Mouse (Mus musculus): ENCODE data around the gene Apobr. TPM values are rescaled to one million over a fixed set of nuclear protein-coding genes. Genes with fewer than 3 reads are reported as not detected.

Gene Apobr
- polyA plus RNA-seq, 1 experiment from 2014 or later = 2.3 TPM

DNA sequence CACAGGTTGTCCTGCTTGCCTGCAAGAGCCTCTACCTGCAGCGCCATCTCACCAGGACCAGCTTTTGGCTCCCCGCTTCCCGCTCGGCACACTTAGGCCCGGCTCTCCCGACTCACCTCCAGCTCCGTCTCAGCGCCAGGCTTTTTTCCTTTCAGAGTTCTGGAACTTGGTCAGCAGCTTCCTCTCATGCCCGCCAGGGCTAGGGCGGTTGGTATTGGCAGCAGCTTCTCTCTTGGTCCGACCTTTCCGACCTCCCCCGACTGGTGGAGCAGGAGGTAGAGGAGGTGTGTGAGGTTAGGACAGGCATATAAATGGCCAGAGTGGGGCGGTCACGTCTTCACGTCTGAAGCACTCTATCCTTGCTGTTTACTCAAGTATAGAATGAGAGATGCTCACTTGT is 40.0 kb downstream of the Apobr start:
- peak overlapping the region; percentile 28; the same call in 1 of the 2 replicates for H3K4me2 ChIP-seq
- no peak overlapping the region for H3K9ac ChIP-seq
- no peaks in the 10 kb centered on the region for H3K9me3 ChIP-seq (replicated peaks)
- H3K27me3 ChIP-seq = no peaks in the 10 kb centered on the region
- ATAC-seq (ENCODE audit: insufficient read depth) = no peak
- no peak overlapping the region; the same call in 1 of the 2 replicates for H3K4me3 ChIP-seq (replicated peaks)
- H3K27ac ChIP-seq (replicated peaks) = no peak overlapping the region
- no peaks in the 10 kb centered on the region for H3K36me3 ChIP-seq (replicated peaks)
- H3K4me1 ChIP-seq (replicated peaks) = peaks cover 50% of the 10 kb centered on the region
- 73% methylated on average over 16 of the region's 16 CpGs for WGBS (ENCODE audit: insufficient replicate concordance)

DNA sequence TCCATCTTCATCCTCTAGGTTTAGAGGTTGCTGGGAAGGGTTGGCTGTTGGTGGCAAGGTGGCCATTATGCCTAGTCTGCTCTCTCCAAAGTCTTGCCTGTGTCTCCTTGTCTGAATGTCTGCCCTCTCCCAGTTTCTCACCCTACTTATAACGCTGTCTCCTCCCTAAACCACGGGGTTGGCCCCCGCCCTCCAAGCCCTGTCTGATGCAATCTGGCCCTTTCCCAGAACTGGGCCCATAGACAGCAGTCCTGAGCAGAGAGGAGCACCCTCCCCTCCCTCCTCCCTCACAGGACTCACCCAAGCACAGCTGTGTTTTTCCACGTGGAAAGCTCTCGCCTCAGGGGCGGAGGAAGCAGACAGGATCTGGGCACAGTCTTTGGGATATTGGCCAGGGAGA is 40.6 kb downstream of the Apobr start:
- Histone ChIP-seq H3K4me3 (replicated peaks) (no peak overlapping the region; the same call in 1 of the 2 replicates), H3K4me1 (replicated peaks) (peaks cover 50% of the 10 kb centered on the region), H3K9ac (no peak overlapping the region), H3K27me3 (no peaks in the 10 kb centered on the region), H3K4me2 (peak overlapping the region; percentile 28; the same call in 1 of the 2 replicates), H3K27ac (replicated peaks) (no peak overlapping the region), H3K9me3 (replicated peaks) (no peaks in the 10 kb centered on the region), H3K36me3 (replicated peaks) (no peaks in the 10 kb centered on the region)
- peak; percentile 75 for ATAC-seq (ENCODE audit: insufficient read depth)
- WGBS (ENCODE audit: insufficient replicate concordance) = 7% methylated on average over 6 of the region's 6 CpGs

DNA sequence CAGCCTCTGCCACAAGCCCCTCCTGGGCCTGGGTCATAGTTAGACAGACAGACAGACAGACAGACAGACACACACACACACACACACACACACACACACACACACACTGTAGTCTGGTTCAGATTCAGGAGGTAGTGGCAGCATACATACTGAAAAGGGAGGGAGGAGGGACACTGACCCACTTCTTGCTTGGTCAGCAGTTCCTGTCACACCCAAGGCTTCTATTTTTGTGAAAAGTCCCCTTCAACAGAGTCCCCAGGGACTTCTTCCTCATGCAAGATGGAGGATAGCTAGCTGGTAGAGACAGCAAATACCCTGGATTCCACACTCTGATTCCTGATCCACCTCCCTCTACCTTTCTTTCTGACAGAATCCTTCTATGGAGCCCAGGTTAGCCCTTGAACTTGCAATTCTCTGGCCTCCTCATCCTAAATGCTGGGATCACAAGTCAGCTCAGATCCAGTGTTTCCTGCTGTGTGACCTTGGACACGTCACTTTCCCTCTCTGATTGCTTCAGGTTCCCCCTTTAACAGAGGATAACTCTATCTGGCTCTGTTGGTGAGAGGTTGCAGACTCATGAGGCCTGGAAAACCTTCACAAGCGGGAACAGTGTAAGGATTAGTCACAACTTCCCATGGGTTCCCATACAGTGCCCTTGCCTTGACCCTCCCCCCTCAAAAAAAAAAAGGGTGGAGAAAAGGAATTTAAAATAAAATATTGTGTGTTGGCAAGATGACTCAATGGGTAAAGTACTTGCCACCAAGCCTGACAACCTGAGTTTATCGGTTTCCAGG is 41.3 kb downstream of the Apobr start:
- no peak overlapping the region for H3K27ac ChIP-seq (replicated peaks)
- H3K27me3 ChIP-seq = no peaks in the 10 kb centered on the region
- no peak overlapping the region for H3K9ac ChIP-seq
- ATAC-seq (ENCODE audit: insufficient read depth) = no peak
- no peaks in the 10 kb centered on the region for H3K36me3 ChIP-seq (replicated peaks)
- H3K4me2 ChIP-seq = peak overlapping the region; percentile 28; the same call in 1 of the 2 replicates
- 66% methylated on average over 3 of the region's 3 CpGs for WGBS (ENCODE audit: insufficient replicate concordance)
- H3K4me1 ChIP-seq (replicated peaks) = peaks cover 46% of the 10 kb centered on the region
- H3K9me3 ChIP-seq (replicated peaks) = no peaks in the 10 kb centered on the region
- H3K4me3 ChIP-seq (replicated peaks) = no peak overlapping the region

- ATAC-seq (ENCODE audit: insufficient read depth) = no peak
- Histone ChIP-seq H3K27ac (replicated peaks) (no peak overlapping the region), H3K9me3 (replicated peaks) (no peaks in the 10 kb centered on the region), H3K4me1 (replicated peaks) (peaks cover 29% of the 10 kb centered on the region), H3K27me3 (no peaks in the 10 kb centered on the region), H3K4me3 (replicated peaks) (no peak overlapping the region), H3K9ac (no peak overlapping the region), H3K4me2 (no peak overlapping the region), H3K36me3 (replicated peaks) (no peaks in the 10 kb centered on the region)
- WGBS (ENCODE audit: insufficient replicate concordance) = 59% methylated on average over 6 of the region's 6 CpGs
Observed at GRCm38 (mm10) chr7:126628111-126628510, 43.4 kb downstream of the Apobr start.

GRCm38 (mm10) chr7:126629915-126630314 is 45.2 kb downstream of the Apobr start:
- Histone ChIP-seq H3K36me3 (replicated peaks) (no peaks in the 10 kb centered on the region), H3K9me3 (replicated peaks) (no peaks in the 10 kb centered on the region), H3K27ac (replicated peaks) (no peak overlapping the region), H3K4me2 (no peak overlapping the region), H3K9ac (no peak overlapping the region), H3K4me3 (replicated peaks) (no peak overlapping the region), H3K27me3 (no peaks in the 10 kb centered on the region), H3K4me1 (replicated peaks) (peaks cover 12% of the 10 kb centered on the region)
- ATAC-seq (ENCODE audit: insufficient read depth) = no peak
- 44% methylated on average over 3 of the region's 3 CpGs for WGBS (ENCODE audit: insufficient replicate concordance)

DNA sequence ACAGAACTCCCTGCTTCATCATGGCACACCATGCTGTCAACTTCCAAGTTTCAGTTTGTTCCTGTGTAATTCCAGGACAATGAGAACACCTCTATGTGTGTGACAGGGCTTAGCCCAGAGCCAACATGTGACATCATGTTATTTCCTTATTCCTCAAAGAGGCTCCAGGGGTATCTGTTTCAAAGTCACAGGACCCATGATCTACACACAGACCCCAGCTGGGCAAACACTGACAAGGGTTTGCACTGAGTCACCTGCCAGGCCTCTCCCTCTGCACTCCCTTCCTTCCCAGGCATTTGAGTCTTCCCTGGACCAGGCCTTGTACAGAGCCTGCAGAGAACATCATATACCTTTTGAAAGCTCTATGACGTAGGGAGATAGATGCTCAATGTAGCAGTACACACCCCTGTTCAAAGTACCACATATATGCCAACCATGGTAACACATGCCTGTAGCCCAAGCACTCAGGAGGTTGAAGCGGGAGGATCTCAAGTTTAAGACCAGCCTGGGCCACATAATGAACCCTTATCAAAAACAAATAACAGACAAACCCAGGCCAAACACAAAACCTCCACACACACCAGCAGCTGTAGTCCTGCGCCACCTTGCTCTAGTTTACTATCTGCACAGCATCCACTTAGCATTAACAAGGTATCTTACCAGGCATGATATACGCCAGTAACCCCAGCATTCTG is 46.2 kb downstream of the Apobr start, which contains the start of gene Nupr1:
TSS of gene Nupr1 (minus strand) at position 38 of the 695 bp plus-strand sequence.
- no peak within 1 kb of the TSS for H3K4me3 ChIP-seq (replicated peaks)
- 63% methylated on average over 4 of the region's 4 CpGs for WGBS (ENCODE audit: insufficient replicate concordance)
- no peaks in the 10 kb centered on the region for H3K9me3 ChIP-seq (replicated peaks)
- H3K36me3 ChIP-seq (replicated peaks) = no peaks in the 10 kb centered on the region
- H3K27me3 ChIP-seq = no peaks in the 10 kb centered on the region
- peaks cover 2% of the 10 kb centered on the region for H3K4me1 ChIP-seq (replicated peaks)
- no peak within 1 kb of the TSS for H3K27ac ChIP-seq (replicated peaks)
- H3K9ac ChIP-seq = no peak within 1 kb of the TSS
- H3K4me2 ChIP-seq = no peak within 1 kb of the TSS
- no peak for ATAC-seq (ENCODE audit: insufficient read depth)

DNA sequence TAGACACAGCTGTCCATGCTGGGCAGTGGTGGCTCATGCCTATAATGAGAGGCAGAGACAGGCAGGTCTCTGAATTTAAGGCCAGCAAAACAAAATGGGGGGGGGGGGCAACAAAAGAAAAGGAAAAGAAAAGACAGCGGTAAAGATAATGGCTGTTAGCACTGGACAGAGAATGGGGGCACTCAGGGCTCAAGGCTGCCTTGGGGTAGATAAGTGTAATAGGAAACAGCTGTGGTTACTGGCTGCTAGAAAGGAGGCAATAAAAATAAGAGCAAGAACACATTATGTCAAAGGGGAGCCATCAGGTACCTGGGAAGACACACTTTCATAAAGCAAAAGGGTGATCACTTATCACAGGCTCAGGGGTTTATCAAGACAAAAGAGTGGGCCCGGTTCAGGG is 47.7 kb downstream of the Apobr start:
- WGBS (ENCODE audit: insufficient replicate concordance) = 21% methylated on average over 2 of the region's 2 CpGs
- H3K9ac ChIP-seq = no peak overlapping the region
- no peaks in the 10 kb centered on the region for H3K9me3 ChIP-seq (replicated peaks)
- no peaks in the 10 kb centered on the region for H3K36me3 ChIP-seq (replicated peaks)
- no peak overlapping the region for H3K27ac ChIP-seq (replicated peaks)
- no peaks in the 10 kb centered on the region for H3K27me3 ChIP-seq
- no peak for ATAC-seq (ENCODE audit: insufficient read depth)
- H3K4me2 ChIP-seq = no peak overlapping the region
- H3K4me1 ChIP-seq (replicated peaks) = no peaks in the 10 kb centered on the region
- no peak overlapping the region for H3K4me3 ChIP-seq (replicated peaks)

DNA sequence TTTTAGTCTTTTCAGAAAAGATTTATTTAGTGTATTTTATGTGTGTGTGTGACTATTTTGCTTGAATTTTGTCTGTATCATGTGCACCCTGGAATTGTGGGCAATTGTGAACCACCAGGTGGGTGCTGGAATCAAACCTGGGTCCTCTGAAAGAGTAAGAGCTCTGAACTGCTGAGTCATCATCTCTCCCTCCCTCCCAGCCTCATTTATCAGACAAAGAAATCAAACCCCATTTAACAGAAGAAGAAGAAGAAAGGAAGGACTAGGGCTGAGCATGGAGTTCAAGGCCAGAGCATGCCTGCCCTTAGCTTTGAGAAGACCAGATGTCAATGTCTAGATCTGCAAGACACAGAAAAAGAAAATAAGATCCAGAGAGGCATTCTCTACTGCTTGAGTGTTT is 50.6 kb downstream of the Apobr start:
- no peak overlapping the region for H3K4me2 ChIP-seq
- H3K9ac ChIP-seq = no peak overlapping the region
- H3K4me1 ChIP-seq (replicated peaks) = no peaks in the 10 kb centered on the region
- H3K27me3 ChIP-seq = no peaks in the 10 kb centered on the region
- H3K36me3 ChIP-seq (replicated peaks) = no peaks in the 10 kb centered on the region
- no peak overlapping the region for H3K4me3 ChIP-seq (replicated peaks)
- H3K9me3 ChIP-seq (replicated peaks) = no peaks in the 10 kb centered on the region
- no peak overlapping the region for H3K27ac ChIP-seq (replicated peaks)
- ATAC-seq (ENCODE audit: insufficient read depth) = no peak

DNA sequence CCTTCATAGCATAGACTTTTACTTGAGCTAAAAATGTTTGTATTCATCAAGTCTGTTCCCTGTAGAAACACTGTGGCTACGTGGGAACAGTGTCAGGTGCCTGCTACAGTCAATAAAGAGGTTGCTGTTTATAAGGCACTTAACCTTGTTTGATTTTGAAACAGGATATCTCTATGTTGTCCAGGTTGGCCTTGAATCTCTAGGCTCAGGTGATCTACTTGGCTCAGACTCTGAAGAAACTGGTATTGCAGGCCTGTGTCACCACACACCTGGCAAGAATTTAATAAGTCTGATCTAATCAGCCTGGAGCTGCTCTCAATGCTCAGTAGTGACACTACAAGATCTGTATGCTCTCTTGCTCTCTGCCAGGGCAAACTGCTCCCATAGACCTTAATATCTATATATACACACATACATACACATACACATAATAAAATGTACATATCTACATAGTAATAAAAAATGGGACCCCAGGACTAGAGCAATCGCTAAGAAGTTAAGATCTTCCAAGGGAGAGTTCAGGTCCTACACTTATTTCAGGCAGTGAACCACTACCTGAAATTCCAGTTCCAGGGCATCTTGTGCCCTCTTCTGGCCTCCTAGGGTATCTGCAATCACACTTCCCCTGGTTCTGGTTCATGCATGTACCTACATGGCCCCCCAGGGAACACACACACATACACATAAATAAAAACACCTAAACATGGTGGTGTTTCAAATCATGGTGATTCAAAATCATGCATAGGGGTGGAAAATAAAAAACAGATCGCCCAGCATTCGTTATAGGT is 52.2 kb downstream of the Apobr start:
- H3K36me3 ChIP-seq (replicated peaks) = no peaks in the 10 kb centered on the region
- no peak for ATAC-seq (ENCODE audit: insufficient read depth)
- no peak overlapping the region for H3K4me2 ChIP-seq
- no peak overlapping the region for H3K9ac ChIP-seq
- no peak overlapping the region for H3K4me3 ChIP-seq (replicated peaks)
- WGBS (ENCODE audit: insufficient replicate concordance) = 13% methylated on average over 4 of the region's 4 CpGs
- no peaks in the 10 kb centered on the region for H3K27me3 ChIP-seq
- no peaks in the 10 kb centered on the region for H3K9me3 ChIP-seq (replicated peaks)
- H3K4me1 ChIP-seq (replicated peaks) = no peaks in the 10 kb centered on the region
- H3K27ac ChIP-seq (replicated peaks) = no peak overlapping the region
